Mouse (Mus musculus) gastrocnemius, adult 2 months (tissue): ENCODE measurements at regions not wholly inside any gene's neighbourhood (a gene's known extent, or its start where the extent isn't known, plus 50 kb on each side); places are given as distances from the start of the nearest gene placed in this dataset.

Experiments
- DNase-seq: peaks from one replicate; pipeline ENCODE4 v3.0.0; 2022
- H3K27ac ChIP-seq: fragments of 200-600 bp; 2 replicates; pipeline ENCODE4 v1.8.1; 2022; ENCODE audit warnings: mild to moderate bottlenecking
- H3K4me3 ChIP-seq: fragments of 200-600 bp; 2 replicates; pipeline ENCODE4 v1.8.1; 2022; ENCODE audit warnings: mild to moderate bottlenecking, moderate library complexity
- CTCF ChIP-seq: fragments of 200-600 bp; IDR thresholded peaks from 2 replicates; pipeline ENCODE4 v1.8.1; 2022; ENCODE audit warnings: antibody characterized with exemption, mild to moderate bottlenecking, moderate library complexity
- intact Hi-C: fragments of 180-260 bp; cut with DNase I; formaldehyde crosslinking; loops from one replicate; pipeline ENCODE4 v1.15.1; 2025

GRCm38 (mm10) chr4:152963001-152963400, 485.3 kb upstream of the Kcnab2 start:
- Histone ChIP-seq H3K4me3 (no peak overlapping the region), H3K27ac (no peak overlapping the region)
- intact Hi-C loops = no loop called here
- TF ChIP-seq CTCF = no peak
- no peak for DNase-seq

GRCm38 (mm10) chr4:152962165-152962564, 484.5 kb upstream of the Kcnab2 start:
- no peak overlapping the region for H3K4me3 ChIP-seq
- H3K27ac ChIP-seq = no peak overlapping the region
- DNase-seq = no peak
- intact Hi-C loops = no loop called here
- TF ChIP-seq CTCF = no peak

- TF ChIP-seq CTCF = no peak
- intact Hi-C loops = no loop called here
- no peak for DNase-seq
- Histone ChIP-seq H3K27ac (no peak overlapping the region), H3K4me3 (no peak overlapping the region)
Observed at GRCm38 (mm10) chr4:152961677-152962076, 484.0 kb upstream of the Kcnab2 start.

- Histone ChIP-seq H3K4me3 (no peak overlapping the region), H3K27ac (no peak overlapping the region)
- no peak for TF ChIP-seq CTCF
- DNase-seq = no peak
- intact Hi-C loops = no loop called here
Observed at GRCm38 (mm10) chr4:152959627-152960230, 482.1 kb upstream of the Kcnab2 start.

- no peak for DNase-seq
- intact Hi-C loops = no loop called here
- no peak for TF ChIP-seq CTCF
- Histone ChIP-seq H3K27ac (no peak overlapping the region), H3K4me3 (no peak overlapping the region)
Observed at GRCm38 (mm10) chr4:152953237-152953974, 475.7 kb upstream of the Kcnab2 start.

- no peak for DNase-seq
- intact Hi-C loops = no loop called here
- H3K27ac ChIP-seq = no peak overlapping the region
- H3K4me3 ChIP-seq = no peak overlapping the region
- TF ChIP-seq CTCF = no peak
Observed at GRCm38 (mm10) chr4:152948956-152949355, 471.3 kb upstream of the Kcnab2 start.

- DNase-seq = no peak
- intact Hi-C loops = no loop called here
- H3K4me3 ChIP-seq = no peak overlapping the region
- TF ChIP-seq CTCF = no peak
- H3K27ac ChIP-seq = no peak overlapping the region
Observed at GRCm38 (mm10) chr4:152941159-152941558, 463.5 kb upstream of the Kcnab2 start.

- no peak for TF ChIP-seq CTCF
- Histone ChIP-seq H3K4me3 (no peak overlapping the region), H3K27ac (no peak overlapping the region)
- no peak for DNase-seq
- intact Hi-C loops = no loop called here
Observed at GRCm38 (mm10) chr4:152936614-152937013, 458.9 kb upstream of the Kcnab2 start.

- no peak overlapping the region for H3K27ac ChIP-seq
- DNase-seq = no peak
- intact Hi-C loops = no loop called here
- TF ChIP-seq CTCF = no peak
- H3K4me3 ChIP-seq = no peak overlapping the region
Observed at GRCm38 (mm10) chr4:152935484-152935883, 457.8 kb upstream of the Kcnab2 start.

GRCm38 (mm10) chr4:152928422-152928985, 450.8 kb upstream of the Kcnab2 start:
- no peak for TF ChIP-seq CTCF
- DNase-seq = no peak

GRCm38 (mm10) chr4:152920261-152920660, 442.6 kb upstream of the Kcnab2 start:
- intact Hi-C loops = no loop called here
- Histone ChIP-seq H3K27ac (no peak overlapping the region), H3K4me3 (no peak overlapping the region)
- DNase-seq = no peak
- TF ChIP-seq CTCF = no peak

More at GRCm38 (mm10) chr4:152928422-152928985, 450.8 kb upstream of the Kcnab2 start:
- intact Hi-C loops = no loop called here
- no peak overlapping the region for H3K27ac ChIP-seq
- H3K4me3 ChIP-seq = no peak overlapping the region

GRCm38 (mm10) chr4:152919851-152920250, 442.2 kb upstream of the Kcnab2 start:
- no peak for TF ChIP-seq CTCF
- DNase-seq = no peak
- intact Hi-C loops = no loop called here
- Histone ChIP-seq H3K27ac (no peak overlapping the region), H3K4me3 (no peak overlapping the region)

- DNase-seq = no peak
- no peak overlapping the region for H3K4me3 ChIP-seq
- intact Hi-C loops = no loop called here
- TF ChIP-seq CTCF = no peak
- no peak overlapping the region for H3K27ac ChIP-seq
Observed at GRCm38 (mm10) chr4:152916576-152916975, 438.9 kb upstream of the Kcnab2 start.
